Mouse (Mus musculus) layer of hippocampus, adult 11-12 months (tissue): ENCODE results near the gene Atg2a.
"Not testable (repeated sequence)": the region's sequence is repeated elsewhere in the genome, so short reads cannot be mapped to it uniquely, and the experiment has no call there.

ENCODE experiments used
- DNase-seq: peaks from one replicate; pipeline ENCODE4 v3.0.0; 2022; ENCODE audit warnings: low spot score

Atg2a gene

DNA sequence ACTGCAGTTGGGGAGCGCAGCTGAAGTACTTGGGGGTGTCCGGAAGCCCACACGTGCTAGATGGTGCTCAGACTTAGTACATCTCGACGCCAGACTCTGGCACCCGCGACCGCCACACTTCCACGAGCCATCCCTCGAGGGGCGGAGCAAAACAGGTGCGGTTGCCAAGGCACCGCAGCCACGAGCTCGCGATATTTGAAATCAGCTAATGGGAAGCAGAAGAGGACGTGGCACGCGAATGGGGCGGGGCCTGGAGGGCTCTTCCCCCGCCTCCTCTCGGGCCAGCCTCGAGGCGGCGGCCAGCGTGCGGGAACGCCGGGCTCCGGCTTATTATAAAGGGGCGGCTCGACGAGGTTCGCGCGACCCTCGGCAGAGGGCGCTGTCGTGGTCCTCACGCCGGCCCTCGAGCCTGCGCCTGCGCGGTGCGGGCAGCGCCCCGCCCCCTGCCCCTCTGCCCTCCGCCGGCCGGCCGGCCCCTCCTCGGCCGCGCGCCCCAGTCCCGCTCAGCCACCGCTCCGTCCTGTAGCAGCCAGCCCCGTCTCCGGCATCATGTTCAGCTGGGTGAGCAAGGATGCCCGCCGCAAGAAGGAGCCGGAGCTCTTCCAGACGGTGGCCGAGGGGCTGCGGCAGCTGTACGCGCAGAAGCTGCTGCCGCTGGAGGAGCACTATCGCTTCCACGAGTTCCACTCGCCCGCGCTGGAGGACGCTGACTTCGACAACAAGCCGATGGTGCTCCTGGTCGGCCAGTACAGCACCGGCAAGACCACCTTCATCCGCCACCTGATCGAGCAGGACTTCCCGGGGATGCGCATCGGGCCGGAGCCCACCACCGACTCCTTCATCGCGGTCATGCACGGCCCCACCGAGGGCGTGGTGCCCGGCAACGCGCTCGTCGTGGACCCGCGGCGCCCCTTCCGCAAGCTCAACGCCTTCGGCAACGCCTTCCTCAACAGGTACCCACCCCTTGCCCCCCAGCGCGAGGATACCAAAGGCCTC, 35.3 kb downstream of the Atg2a start, which contains the start of gene Ehd1:
TSS of gene Ehd1 (plus strand) at position 300 of the 996 bp plus-strand sequence.
- peak; percentile 98 for DNase-seq

DNA sequence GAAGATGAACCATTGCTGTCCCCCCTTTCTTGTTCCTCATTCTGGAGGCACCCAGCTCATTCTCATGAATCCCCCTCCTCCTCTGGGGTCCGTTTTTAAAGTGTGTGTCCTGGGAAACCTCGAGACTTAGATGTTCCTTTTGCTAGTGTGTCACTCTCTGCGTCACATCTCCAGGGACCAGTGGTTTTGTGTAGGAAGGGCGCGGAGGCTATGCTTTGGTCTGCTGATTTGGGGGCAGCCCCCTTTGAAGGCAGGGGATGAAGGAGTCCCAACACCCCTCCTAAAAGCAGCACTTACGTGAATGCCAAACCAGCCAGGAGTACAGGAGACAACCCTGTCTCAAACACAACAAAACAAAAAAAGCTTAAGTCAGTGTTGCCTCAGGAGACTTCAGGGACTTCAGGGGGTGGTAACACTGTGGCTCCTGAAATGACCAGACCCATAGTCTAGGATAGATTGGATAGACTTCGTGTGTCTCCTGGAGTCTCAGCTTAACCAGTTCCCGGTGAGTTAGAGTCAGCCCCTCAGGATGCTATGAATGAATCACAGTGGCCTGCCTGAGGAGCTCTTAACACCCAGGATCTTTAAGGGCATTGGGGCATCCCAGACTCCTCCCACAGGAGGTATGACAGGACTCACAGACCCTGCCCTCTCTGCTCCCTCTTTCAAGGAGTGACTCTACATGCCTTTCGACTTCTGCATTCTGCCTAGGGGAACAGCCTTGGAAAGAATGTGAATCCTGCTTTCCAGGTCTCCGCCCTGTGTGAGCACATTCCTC, 36.4 kb downstream of the Atg2a start:
- DNase-seq, result no peak

DNA sequence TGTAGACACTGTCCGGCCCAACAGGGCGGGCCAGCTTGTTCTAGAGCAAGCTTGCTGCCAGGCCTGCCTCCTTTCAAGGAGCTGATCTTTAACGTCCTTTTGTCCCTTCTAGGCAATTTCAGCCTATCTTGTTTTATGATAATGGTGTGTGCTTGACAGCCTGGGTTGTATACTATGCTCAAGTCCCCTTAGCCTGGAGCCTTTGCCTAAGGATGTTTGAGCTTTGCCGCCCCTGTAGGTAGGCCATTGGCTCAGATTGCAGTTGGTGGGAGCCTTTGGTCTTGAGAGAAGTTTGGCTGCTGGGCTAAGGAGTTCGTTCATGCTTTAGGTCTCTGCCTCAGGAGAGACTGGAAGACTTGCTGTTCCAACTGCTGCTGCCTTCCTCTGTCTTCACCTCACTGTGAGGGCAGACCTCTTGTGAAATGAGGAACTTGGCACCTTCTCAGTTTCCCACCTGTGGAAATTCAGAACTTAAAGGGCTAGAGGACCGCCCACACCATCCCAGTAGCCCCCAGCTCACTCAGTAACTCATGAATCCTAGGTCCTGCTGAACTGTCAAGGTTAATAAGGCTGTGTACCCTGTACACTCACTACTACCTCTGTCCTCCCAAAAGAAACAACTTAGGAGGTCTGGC, 37.1 kb downstream of the Atg2a start:
- DNase-seq, result no peak

DNA sequence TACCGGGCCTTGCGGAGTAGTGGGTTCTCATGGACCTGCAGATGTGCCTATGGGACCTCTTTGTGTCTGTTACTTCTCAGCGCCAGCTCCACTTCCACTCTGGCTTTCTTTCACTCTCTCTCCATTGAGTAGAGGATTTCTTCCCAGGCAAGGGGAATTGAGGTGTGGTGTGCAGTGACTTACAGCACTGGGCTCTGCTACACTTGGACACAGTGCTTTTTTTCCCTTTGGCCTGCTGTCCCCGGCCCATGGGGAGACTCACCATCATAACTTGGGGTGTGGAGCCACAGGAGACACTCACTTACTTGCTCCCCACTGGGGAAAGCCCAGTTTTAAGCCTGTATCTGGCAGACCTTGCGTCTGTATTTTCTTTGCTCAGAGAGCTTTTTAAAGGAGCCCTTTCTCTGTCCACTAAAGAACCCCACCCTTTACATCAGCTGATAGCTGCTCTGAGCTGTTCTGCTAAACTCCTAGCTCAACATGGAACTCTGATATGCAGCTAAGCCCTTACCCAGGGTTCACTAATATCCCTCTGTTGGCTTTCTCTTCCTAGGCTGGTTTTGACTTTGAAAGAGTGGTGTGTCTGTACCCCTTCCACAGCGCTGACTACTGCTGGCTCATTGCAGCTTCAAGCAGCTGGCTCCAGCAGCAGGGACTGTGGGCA, 38.1 kb downstream of the Atg2a start:
- DNase-seq, result no peak

DNA sequence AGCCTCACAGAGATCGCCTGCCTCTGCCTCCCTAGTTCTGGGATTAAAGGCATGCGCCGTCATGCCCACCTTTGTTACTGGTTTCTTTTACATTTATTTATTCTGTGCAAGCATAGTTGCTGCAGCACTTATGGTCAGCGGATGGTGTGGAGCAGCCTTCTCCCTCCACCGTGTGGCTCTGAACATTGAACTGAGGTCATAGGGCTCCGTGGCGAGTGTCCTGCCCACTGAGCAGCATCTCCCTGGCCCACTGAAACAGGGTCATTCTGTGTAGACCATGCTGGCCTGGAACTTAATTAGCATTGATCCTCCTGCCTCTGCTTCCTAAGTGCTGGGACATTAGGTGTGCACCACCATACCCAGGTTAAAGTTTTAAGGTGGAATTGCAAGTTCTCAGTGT, 39.1 kb downstream of the Atg2a start:
- no peak for DNase-seq

DNA sequence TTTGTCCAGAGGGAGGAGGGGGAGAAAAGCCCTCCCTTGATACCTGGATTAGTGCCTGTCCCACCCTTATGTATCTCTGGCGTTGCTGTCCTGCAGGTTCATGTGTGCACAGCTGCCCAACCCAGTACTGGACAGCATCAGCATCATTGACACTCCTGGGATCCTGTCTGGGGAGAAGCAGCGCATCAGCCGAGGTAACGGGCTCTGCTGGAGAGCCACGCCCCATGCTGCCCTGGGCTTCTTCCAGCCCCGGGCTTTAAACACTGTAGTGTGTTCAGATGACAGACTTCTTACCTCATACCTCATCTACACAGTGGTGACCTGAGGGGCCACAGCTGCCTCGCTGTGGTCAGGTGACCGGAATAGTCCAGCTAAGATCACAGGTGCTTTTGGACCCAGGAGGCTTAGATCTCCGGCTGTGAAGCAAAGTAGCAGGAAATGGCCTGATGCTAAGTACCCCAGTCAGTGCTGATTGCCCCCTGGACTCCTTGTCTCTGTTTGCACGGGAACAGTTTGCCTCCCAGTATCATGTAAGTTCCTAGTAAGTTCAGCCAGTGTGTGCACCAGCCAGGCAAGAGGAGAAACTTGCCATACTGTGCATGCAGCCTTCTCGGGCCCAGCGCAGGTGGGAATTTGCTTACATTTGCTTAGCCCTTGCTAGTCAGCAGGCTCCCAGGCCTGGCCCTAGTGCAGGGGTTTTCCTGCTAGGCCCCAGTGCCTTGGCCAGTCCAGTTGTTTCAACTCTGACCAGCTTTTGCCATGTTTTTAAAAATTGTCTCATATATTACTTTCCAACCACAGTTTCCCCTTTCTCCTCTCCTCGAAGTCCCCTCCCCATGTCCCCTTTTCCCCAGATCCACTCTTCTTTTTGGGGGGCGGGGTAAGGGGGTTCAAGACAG, 39.9 kb downstream of the Atg2a start:
- DNase-seq, result no peak

DNA sequence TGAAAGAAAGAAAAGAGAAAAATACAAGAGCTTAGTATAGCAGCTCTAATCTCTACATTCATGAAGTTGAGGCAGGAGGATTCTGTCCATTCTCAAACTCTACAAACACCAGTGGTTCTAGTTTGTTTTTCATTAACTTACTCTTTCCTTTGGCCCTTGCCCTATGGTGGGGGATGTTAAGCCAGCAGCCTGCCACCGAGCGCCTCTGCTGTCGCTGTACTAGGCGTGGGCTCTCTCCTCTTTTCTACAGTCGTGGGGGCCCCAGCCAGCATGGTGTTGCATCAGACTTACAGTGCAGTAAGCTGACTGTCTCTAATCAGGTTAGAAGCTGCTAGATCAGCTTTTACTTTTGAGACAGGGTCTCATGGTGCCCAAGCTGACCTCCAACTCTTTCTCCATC, 41.5 kb downstream of the Atg2a start:
- no peak for DNase-seq

DNA sequence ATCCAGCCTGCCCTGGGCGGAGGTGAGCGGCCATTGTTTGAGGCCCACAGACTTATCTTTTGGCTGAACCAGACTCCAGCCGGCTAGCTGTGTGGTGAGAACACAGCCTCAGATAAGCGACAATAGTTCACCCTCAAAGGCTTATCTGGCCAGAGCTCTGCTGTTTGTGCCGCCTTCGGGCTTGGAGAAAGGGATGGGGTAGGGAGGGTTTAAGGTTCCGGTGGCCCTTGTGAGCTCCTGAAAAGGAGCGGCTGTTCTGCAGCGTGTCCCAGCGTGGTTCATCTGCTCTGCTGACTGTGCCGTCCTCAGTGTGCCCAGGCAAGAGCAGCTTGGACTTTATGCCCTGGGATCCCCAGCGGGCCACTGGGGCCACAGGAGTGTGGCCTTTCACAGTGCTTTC, 43.0 kb downstream of the Atg2a start:
- DNase-seq, result no peak

DNA sequence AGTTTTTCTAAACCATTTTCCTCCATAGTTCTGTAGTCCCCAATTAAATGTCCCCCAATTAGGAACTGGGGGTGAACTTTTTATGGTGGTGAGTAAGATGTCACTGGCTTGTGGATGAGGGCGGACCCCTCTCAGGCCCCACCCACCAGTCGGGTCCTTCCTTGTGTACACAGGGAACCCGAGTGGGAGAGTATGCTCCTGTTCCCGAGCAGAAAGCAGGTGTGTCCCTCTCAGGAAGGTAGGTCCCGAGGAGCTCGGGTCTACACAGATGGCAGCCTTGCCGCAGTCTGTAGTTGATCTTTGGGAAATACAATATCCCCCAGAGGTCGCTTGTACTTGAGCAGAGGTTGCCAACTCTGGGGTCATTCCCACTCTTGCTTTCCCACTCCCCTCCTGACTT, 43.8 kb downstream of the Atg2a start:
- DNase-seq, result no peak

DNA sequence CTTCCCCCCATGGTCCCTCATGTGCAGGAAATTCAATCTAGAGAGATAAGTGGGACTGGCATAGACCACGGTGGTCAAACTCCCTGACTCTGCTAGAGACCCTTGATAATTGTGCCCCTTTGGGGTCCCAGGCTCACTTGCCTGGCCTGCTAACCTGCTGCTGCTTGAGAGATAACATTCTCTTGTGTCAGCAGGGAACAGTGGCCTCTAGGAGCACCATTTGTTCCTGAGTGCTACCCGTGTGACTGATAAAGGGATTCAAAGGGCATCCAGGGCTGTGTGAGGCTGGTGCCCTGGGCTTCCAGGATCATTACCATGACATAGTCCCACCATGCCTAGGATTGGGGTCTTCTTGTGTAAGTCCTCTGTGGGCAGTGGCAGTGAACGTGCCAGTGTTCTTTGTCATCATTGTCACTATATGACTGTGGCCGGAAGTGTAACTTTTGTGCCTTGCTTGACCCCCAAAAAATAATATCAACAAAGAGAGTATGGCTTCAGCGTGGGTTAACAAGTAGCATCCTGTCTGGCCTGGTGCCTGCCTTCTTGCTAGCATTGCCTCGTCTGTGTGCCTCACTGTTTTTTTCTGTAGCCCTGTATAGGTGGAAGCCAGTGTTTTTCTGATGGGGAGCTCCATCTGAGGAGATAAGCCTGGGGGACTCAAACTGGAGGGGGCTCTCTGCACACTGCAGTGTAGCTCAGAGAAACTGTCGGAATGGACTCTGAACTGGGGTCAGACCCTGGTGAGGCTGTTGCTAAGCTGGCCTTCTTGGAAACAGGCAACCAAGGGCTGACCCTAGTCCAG, 44.4 kb downstream of the Atg2a start:
- DNase-seq, result no peak

DNA sequence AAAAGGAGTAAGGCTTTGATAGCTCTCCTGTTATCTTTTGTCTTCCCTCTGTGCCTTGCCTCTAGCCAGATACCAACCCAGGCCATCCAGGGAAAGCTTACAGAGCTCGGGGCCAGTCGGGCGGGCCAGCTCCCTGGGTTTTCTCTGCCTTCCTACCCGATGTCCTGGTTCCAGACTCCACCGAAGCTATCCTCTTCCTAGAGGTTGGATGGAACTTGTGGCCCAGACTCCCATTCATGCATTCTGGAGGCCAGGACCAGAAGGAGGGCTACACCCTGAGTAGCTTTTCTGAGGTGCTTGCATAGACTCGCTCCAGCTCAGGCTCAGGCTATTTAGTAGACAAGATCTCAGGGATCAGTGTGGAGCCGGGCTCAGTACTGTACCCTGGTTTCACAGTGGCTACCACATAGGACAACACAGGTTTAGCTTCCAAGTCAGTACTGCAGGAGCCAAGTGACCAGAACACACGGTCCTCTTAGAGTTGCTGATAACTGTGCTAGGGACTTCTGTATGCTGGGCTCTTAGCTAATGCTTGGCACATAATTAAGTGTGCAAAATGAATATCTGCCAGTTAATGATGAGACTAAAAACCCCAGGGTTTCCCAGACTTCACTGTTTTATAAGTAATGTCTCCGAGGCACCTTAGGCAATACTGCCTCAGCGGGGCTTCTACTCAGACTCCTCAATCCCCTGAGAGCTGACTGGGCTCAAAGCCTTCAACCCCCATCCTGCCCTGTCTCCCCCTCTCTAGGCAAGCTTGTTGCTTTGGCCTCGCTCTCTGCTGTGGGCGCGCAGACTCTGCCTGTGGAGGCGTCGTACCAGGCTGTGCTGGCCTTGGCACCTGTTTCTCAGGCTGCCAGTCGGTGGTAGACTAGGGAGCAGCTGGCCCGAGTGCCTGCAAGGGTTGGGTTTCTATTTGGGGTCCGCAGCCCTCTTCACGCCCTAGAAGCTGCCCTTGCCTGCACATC, 45.2 kb downstream of the Atg2a start:
- DNase-seq, result peak; percentile 66

DNA sequence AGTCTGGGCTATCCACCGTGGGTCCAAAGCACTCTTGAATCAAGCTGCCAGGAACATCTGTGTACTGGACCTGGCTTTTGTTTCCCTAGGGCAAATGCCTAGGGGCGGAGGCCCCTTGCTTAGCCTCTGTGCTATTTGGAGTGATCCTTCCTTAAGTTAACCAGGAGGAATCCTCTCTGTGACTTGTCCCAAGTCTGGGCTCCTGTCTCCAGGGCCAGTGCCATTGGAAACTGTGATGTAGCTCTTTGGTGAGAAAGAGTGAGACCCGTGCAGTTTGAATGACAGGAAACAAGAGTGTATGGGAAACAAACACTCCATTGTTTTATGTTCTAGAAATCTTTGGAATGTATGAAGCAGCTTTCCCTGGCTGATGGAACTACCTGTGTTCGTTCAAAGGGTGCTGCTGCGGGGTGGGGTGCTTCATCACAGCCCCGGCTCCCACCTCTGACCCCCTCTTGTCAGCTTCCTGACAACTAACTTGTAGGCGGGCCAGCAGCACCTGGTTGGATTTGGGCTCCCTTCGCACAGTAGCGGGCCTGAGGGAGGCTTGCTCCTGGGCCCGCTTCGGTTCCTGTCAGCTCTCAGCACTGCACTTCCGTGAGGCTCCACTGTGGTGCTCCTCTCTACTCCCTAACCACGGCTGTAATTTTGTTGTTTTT, 46.9 kb downstream of the Atg2a start:
- DNase-seq, result no peak

DNA sequence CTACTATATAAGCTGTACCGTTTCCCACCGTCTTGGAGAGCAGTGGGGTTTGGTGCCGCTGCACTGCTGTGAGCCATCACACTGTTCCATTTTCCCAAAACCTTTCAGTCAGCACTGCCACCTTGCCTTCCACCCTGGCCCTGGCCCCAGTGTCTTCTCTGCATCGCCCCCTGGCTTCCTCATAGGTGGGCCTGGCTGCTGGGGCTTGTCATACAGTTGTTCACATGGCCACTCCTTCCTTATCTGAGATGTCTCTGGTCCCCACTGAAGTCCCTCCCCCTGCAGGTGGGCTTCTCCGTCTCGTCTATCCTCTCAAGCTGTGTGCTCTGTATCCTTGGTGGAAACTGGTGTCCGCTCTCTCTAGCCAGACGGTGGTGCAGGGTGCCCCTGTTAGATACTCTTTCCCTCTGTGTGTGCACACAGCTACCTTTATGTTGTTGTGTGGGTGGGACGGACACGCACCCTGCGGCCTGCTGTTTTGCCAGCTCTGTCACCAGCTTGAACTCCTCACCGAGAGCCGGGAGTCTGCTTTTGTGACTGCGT, 48.3 kb downstream of the Atg2a start:
- no peak for DNase-seq

DNA sequence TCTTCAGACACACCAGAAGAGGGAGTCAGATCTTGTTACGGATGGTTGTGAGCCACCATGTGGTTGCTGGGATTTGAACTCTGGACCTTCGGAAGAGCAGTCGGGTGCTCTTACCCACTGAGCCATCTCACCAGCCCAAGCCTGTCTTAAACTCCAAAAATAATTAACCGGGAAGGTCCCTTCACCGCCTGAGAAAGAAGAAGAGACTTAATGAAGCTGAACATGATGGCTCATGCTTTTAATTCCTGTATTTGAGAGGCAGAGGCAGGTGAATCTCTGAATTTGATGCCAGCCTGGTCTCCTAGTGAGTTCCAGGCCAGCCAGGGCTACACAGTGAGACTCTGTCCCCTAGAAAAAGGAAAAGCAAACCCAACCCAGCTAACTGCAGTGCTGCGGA, 49.2 kb downstream of the Atg2a start:
- not testable (repeated sequence) for DNase-seq

DNA sequence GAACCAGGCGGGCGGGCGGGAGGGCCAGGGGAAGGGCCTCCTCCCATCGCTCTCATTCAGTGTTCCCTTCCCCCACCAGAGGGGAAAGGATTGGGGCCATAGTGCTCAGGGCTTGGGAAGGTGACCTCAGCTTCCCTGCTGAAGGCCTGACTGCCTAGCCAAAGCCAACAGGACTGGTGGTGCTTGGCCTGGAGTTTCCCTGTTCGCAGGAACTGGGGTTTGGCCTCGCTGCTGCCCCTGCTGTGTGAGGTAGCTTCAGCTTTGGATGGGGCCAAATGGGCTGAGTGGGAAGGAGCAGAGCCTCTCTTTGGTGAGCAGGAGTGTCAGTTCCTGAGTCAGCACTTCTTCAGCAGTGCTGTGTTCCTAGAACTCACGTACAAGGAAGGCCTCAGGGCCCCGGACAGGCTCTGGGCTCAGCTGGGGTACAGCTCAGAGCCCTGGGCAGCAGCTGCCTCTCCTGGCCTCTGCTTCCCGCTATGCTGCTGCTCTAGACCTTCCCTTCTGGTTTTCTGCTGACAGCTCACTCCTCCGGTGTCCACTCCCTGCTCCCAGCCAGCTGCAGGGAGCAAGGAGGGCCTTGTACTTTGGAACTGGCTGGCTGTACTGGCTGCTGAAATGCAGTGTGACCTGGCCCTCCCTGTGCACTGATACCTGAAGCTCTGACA, 49.8 kb downstream of the Atg2a start:
- no peak for DNase-seq

DNA sequence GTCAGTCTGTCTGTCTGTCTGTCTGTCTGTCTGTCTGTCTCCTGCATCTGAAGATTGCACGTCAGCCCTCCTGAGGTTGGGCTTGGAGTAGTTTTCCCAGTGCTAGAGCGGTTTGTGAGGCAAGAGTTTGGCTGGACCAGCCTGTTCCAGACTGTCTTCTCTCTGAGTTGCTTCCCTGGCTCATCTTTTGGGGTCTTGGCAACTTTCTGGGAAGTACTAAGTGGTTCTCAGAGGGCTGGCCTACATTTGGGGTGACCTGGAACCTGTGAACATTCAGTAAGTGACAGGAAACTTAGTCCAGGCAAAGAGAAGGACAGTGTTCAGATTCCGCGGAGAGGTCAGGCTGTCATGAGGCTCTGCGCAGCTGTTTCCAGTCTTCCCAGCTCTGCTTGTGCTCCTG, 50.8 kb downstream of the Atg2a start:
- DNase-seq, result no peak

DNA sequence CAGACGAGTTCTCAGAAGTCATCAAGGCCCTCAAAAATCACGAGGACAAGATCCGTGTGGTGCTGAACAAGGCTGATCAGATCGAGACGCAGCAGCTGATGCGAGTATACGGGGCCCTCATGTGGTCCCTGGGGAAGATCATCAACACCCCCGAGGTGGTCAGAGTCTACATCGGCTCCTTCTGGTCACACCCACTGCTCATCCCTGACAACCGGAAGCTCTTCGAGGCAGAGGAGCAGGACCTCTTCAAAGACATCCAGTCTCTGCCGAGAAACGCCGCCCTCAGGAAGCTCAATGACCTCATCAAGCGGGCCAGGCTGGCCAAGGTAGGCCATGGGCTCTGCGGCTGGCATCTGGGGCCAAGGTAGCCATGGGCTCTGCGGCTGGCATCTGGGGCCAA, 52.8 kb downstream of the Atg2a start:
- no peak for DNase-seq
